Mouse (Mus musculus) ES-Bruce4 (cell line): ENCODE results near the gene Glis1.

Source experiments
- CTCF ChIP-seq: IDR thresholded peaks from one replicate; pipeline ENCODE4 v1.8.1; 2011; ENCODE audit warnings: low read depth, low read length
- EP300 ChIP-seq: IDR thresholded peaks from 2 replicates; pipeline ENCODE4 v1.6.1; 2011; ENCODE audit warnings: low read depth, low read length; ENCODE audit not compliant: insufficient read depth
- POLR2A ChIP-seq: IDR thresholded peaks from one replicate; pipeline ENCODE4 v1.8.1; 2011; ENCODE audit warnings: low read length; ENCODE audit not compliant: insufficient read depth

GRCm38 (mm10) chr4:107605964-107606602, 171.7 kb downstream of the Glis1 start:
- TF ChIP-seq CTCF (no peak), EP300 (no peak), POLR2A (no peak)
